Mouse (Mus musculus) bone marrow, adult 2 months (tissue): Measurements from ENCODE around the gene Lpin1.

ENCODE experiments used
- CTCF ChIP-seq: fragments of 200-500 bp; IDR thresholded peaks from 2 replicates; pipeline ENCODE4 v1.5.1; 2011; ENCODE audit warnings: low read length, control low read depth; ENCODE audit not compliant: control insufficient read depth, insufficient read depth
- POLR2A ChIP-seq: fragments of 200-500 bp; IDR thresholded peaks from 2 replicates; pipeline ENCODE4 v1.6.1; 2011; ENCODE audit warnings: low read depth, mild to moderate bottlenecking, control low read depth, low read length, borderline replicate concordance; ENCODE audit not compliant: control insufficient read depth

- TF ChIP-seq CTCF (no peak), POLR2A (no peak)
Measured at GRCm38 (mm10) chr12:16656906-16657875, 46.4 kb upstream of the Lpin1 start.
